Mouse (Mus musculus) brain, embryonic 14.5 days (tissue): ENCODE results near the gene Fzd4.

Source experiments
- CTCF ChIP-seq: fragments of 200-500 bp; IDR thresholded peaks from 2 replicates; pipeline ENCODE4 v1.5.1; 2012; ENCODE audit warnings: inconsistent platforms, mild to moderate bottlenecking, moderate library complexity, borderline replicate concordance; ENCODE audit not compliant: insufficient read depth, insufficient read length; ENCODE audit errors: extremely low read depth
- POLR2A ChIP-seq: fragments of 200-500 bp; IDR thresholded peaks from 2 replicates; pipeline ENCODE4 v1.6.1; 2012; ENCODE audit warnings: mild to moderate bottlenecking, inconsistent platforms, borderline replicate concordance; ENCODE audit not compliant: poor library complexity, insufficient read depth, insufficient read length, severe bottlenecking; ENCODE audit errors: extremely low read depth

DNA sequence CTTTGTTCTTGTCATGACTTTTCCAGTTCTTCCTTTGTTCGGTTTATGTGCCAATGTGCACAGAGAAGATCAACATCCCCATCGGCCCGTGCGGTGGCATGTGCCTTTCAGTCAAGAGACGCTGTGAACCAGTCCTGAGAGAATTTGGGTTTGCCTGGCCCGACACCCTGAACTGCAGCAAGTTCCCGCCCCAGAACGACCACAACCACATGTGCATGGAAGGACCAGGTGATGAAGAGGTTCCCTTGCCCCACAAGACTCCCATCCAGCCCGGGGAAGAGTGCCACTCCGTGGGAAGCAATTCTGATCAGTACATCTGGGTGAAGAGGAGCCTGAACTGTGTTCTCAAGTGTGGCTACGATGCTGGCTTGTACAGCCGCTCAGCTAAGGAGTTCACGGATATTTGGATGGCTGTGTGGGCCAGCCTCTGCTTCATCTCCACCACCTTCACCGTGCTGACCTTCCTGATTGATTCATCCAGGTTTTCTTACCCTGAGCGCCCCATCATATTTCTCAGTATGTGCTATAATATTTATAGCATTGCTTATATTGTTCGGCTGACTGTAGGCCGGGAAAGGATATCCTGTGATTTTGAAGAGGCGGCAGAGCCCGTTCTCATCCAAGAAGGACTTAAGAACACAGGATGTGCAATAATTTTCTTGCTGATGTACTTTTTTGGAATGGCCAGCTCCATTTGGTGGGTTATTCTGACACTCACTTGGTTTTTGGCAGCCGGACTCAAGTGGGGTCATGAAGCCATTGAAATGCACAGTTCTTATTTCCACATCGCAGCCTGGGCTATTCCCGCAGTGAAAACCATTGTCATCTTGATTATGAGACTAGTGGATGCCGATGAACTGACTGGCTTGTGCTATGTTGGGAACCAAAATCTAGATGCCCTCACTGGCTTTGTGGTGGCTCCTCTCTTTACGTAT, 3.1 kb downstream of the Fzd4 start:
- TF ChIP-seq POLR2A = no peak
- no peak for TF ChIP-seq CTCF
